Mouse (Mus musculus): ENCODE measurements around the gene Repin1.

Gene Repin1

DNA sequence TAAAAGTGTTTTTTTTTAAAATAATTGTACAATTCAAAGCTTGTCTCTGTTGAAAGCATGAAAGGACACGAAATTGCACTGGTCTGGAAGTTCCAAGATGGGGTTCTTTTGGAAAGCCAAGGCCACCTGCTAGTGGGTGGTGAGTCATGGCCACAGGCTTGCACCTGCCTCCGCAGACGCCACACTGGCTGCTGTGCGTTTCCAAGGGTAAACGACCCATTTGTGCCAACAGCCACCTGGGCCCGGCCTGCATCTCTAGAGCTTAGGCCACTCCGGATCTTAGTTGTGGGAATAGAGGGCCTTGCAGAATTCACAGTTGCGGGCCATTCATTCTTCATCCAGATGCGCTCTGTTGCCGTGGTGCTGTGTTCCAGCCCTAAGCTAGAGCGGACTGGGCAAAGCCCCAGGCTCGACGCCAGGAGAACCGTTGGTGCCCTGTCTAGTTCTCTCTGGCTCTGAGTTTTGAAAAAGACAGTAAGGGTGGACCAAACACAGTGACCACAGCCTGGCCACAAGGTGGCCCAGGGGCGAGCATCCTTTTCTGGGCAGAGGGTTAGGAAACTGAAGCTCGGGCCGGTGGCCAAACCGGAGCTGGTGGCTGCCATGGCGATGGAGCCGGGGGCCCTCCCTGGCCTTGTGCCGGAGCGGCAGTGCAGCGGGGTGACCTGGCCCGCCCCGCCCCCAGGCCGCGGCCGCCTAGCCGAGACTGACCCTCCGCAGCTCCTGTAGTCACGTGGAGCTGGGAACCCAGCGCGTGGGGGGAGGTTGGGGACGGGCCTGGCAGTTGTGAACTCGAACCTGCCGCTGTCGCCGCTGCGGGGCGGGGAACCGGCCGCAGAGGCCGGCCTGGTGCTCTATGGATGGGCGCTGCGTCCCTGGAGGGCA lies at the start of gene Repin1, which contains the start of gene Gm44965:
Gene Repin1, plus strand, starts transcription at position 726 of the 885 bp plus-strand sequence.
Gene Gm44965, plus strand, starts transcription at position 784 of the 885 bp plus-strand sequence.
- peak; percentile 96 for DNase-seq (ENCODE audit: low read depth)

DNA sequence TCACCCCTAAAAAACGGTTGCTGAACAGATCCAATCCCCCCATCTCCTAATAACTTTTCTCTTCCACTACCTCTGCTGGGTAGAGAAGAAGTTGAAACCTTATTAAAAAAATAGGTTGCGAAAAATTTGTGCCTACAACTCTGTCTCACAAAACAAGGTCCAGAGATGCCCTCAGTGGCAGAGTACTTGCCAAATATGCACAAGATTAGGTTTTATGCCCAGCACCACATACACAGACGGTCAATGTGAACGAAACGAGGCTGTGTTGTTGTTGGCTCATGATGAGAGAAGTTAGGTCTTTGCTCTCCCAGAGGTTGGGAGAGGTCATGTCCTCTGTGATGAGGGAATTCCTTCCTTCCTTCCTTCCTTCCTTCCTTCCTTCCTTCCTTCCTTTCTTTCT lies 48.4 kb upstream of the Repin1 start:
- no peak for DNase-seq (ENCODE audit: low read depth)

GRCm38 (mm10) chr6:48546271-48546670 lies 47.4 kb upstream of the Repin1 start:
- peak; percentile 81 for DNase-seq (ENCODE audit: low read depth)

DNA sequence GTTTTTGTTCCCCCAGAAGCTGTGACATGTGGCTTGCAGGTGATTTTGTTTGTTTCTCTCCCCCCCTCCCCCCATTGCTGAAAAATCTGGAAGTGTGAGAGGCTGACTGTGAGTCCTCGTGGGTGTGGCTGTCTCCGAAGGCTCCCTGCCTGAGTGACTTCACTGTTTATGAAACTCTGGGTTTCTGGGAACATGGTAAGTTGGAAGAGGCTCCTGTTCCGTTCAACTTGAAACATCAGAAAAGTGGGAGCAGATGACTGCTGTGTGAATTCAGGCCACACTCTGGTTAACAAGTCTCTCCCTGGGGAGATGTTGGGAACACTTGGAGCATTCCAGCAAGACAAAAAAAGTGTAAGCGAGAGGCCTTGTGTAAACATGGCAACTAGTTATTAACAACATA lies 46.8 kb upstream of the Repin1 start:
- DNase-seq (ENCODE audit: low read depth), result peak; percentile 86

DNA sequence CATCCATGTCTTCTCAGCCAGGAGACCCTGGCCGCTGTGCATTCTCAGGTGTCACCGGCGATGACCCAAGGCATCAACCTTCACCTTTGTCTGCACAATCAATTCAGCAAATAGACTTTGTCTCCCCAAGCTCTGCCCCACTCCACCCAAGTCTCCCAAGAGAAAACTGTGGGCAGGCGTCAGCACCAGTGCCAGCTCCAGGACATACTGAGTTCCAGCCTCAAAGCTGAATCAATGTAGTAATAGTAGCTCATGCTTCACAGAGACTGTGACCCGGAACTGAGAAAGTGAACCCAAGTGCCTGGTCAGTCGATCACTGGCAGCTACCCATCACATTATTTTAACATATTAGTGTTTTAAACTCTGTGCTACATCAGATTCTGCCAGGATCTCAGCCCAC lies 45.4 kb upstream of the Repin1 start:
- peak; percentile 40 for DNase-seq (ENCODE audit: low read depth)

DNA sequence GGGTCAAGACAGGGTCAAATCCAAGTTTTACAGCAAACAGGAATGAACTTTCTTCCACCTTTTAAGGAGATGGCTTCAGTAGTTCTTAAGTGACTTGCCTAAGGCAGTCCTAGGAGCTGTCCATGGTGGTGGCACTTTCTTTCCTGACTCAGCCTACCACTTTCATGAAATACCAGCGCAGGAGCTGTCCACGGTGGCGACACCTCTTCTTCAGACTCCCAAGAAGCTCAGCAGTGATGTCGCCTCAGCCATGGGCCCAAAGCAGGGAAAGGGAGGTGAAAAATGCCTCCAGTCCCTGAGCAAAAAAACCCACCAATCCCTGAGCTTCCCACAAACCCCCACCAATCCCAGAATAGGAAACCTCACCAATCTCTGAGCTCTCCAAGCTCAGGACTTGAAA lies 40.8 kb upstream of the Repin1 start:
- peak; percentile 68 for DNase-seq (ENCODE audit: low read depth)

DNA sequence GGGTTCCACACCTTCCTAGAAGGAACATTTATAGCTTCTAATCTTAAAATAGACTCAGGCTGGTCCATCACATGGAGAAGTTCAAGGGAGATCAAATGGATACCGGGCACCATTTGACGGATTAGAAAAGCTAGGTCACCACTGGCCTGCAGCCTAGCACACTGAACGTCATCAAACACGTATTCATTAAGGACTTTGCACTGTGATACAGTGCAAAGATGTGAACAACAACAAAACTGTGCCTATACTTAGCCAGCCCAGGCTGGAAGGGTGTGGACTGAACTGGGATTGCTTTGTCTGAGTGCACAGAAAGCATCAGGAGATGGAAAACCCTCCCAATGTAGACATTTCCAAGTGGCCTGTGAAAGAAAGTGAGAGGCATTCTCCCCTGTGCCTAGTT lies 39.9 kb upstream of the Repin1 start:
- DNase-seq (ENCODE audit: low read depth), result peak; percentile 48

DNA sequence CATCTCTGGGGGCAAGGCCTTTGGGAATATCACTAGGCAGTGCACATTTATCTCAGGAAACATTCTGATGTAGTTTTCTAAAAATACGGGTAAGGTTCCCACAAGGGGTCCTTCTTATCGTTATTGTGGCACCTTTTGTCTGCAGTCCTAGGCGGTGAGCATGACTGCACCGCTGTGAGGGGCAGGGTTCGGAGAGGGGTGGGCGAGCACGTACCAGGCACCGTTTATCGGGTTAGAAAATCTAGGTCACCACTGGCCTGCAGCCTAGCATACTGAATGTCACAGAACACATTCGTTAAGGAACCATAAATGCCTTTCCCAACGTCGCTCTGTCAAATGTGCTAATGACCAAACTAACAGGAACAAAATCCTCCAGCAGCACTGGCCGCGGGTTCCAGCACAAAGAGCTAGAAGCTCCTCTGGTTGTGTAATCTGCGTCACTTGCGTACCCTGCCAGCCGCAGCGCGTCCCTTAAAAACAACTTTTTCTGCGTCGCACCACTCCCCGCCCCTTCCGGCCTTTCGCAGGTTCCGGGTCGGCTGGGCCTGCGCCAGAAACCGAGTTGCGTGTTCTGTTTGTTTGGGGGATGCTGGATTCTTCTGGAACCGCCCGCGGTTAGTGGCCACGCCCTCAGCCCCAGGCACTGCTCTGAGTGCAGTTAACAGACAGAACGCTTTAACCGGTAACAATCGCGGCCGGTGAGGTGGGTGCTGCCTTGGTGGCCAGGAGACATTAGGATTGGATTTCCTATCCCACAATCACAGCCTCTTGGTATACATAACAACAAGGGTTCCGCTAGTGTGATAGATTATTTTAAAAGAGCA lies 39.2 kb upstream of the Repin1 start, which contains the start of gene Lrrc61:
Gene Lrrc61, plus strand, starts transcription at position 517 of the 824 bp plus-strand sequence.
- DNase-seq (ENCODE audit: low read depth), result peak; percentile 100

GRCm38 (mm10) chr6:48555104-48555890 lies 38.4 kb upstream of the Repin1 start:
- DNase-seq (ENCODE audit: low read depth), result peak; percentile 72

- no peak for DNase-seq (ENCODE audit: low read depth)
Measured at GRCm38 (mm10) chr6:48555956-48556355, 37.7 kb upstream of the Repin1 start.

GRCm38 (mm10) chr6:48565693-48566310 lies 27.9 kb upstream of the Repin1 start:
- DNase-seq (ENCODE audit: low read depth), result no peak

- peak; percentile 73 for DNase-seq (ENCODE audit: low read depth)
Measured at GRCm38 (mm10) chr6:48566312-48566711, 27.4 kb upstream of the Repin1 start.

- DNase-seq (ENCODE audit: low read depth), result no peak
Measured at GRCm38 (mm10) chr6:48568036-48568984, 25.4 kb upstream of the Repin1 start.

GRCm38 (mm10) chr6:48569065-48569807 lies 24.4 kb upstream of the Repin1 start:
- no peak for DNase-seq (ENCODE audit: low read depth)

GRCm38 (mm10) chr6:48572014-48572413 lies 21.7 kb upstream of the Repin1 start:
- no peak for DNase-seq (ENCODE audit: low read depth)

DNA sequence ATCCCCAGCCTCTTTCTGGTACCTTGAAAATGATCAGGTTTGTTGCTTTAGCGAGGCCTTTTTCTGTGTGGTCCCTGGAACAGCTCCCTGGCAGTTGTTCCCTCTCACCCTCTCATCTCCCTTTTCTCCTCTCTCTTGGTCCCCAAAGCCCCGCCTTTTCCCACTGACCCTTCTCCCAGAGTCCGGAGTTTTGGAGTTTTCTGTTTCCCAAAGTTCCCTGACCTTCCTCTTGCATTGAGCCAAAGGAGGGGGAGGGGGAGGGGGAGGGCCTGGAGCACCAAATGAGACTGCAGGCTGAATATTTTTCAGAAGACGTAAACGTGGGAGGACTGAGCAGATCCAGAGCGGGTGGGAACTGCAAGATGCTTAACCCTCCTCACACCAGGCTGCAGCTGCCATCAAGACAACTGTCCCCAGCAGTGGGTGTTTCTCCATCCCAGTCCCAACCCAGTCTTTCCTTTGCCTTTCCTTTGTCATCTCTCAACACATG lies 21.1 kb upstream of the Repin1 start, which contains the start of gene Rarres2:
Gene Rarres2, minus strand, starts transcription at position 218 of the 490 bp plus-strand sequence.
- peak; percentile 51 for DNase-seq (ENCODE audit: low read depth)

GRCm38 (mm10) chr6:48573280-48573679 lies 20.4 kb upstream of the Repin1 start:
- DNase-seq (ENCODE audit: low read depth), result no peak

- no peak for DNase-seq (ENCODE audit: low read depth)
Measured at GRCm38 (mm10) chr6:48573981-48574380, 19.7 kb upstream of the Repin1 start.

GRCm38 (mm10) chr6:48578736-48579135 lies 14.9 kb upstream of the Repin1 start:
- peak; percentile 30 for DNase-seq (ENCODE audit: low read depth)
